Mouse (Mus musculus) ovary, adult 18-20 months (tissue): ENCODE measurements at regions not wholly inside any gene's neighbourhood (a gene's known extent, or its start where the extent isn't known, plus 50 kb on each side); places are given as distances from the start of the nearest gene placed in this dataset.
"Not testable (repeated sequence)": the region's sequence is repeated elsewhere in the genome, so short reads cannot be mapped to it uniquely, and the experiment has no call there.

Experiments used
- DNase-seq: peaks from one replicate; pipeline ENCODE4 v3.0.0; 2022; ENCODE audit warnings: low spot score, mixed read lengths

DNA sequence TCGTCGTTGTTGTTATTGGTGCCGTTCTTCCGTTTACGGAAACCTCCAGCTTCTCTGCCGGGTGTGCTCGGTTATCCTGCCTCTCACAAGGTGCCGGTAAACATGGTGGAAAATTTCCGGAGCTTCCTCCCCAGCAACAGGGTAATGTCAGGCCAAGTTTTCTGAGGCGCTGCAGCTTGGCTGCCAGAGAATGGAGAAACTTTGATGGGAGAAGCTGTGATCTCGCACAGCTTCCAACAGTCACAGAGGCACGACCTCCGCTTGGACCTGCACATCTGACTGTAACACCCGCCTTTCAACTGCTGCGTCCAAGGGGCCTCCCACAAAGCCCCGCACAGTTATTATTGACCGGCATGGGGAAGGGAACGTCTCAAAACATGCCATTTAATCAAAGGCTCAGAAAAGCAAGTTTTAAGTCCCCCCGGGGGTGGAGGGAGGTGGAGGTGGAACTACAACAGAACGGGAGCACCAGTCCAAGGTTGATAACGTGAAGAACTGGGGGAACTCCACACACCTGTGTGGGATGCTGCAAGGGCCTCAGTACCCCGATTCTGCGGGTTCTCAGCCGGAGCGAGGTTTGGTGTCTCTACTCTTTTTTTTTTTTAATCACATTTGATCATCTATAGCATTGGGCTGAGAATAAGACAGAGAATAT, 299.1 kb downstream of the Vrk1 start:
- DNase-seq: no peak

DNA sequence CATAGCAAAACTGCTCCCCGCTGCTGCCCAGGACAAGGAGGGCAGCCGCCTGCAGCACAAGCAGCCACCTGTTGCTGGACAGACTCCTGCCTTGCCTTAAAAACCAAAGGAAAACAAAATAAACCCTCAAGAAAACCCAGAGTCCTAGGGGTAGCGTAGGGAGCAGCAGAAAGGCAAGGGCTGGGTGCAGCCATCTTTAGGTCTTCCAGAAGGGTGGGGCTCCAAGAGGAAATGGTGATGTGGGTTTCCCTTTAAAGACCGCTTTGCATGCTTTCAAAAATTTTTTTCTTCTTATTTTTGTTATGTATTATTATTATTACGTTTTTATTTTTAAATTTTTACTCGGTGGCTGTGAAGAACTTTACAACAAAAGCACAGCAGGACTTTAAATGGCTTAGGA, 300.1 kb downstream of the Vrk1 start:
- DNase-seq: no peak

DNA sequence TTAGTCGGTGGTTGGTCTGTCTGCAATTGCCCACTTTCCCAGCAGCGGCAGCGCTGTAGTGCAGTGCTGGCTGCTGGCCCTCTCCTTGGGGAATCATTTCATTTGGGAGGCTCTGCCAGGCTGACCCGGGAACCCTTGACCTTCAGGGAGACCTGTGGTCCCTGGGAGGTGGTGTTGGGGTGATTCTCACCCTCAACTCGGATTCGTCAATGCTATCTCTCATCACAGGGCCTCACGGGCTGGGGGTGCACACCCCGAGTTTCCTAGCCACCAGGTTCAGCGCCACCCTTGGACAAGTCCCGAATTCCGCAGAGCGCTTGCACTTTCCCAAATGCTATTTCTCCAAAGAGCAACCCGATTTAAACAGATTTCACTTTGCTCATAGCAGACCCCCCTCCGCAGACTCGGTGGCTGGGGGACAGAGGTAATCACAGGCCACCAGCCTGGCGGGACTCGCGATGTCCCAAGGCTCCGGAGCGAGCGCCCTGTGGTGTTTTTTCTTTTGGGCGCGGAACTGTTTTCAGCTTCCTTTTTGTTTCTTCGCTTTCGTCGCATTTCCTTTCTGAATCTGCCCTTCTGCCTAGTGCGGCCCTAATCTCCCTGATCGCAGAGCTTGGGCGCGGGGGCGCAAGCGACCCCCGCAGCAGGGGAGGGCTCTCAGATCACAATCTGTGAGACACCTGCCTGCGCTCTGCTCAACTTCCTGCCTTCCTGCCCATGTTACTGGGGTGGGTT, 300.7 kb downstream of the Vrk1 start:
- DNase-seq: no peak

GRCm38 (mm10) chr12:106311320-106311825, 301.3 kb downstream of the Vrk1 start:
- DNase-seq: no peak

GRCm38 (mm10) chr12:106311831-106312600, 302.0 kb downstream of the Vrk1 start:
- DNase-seq: no peak

DNA sequence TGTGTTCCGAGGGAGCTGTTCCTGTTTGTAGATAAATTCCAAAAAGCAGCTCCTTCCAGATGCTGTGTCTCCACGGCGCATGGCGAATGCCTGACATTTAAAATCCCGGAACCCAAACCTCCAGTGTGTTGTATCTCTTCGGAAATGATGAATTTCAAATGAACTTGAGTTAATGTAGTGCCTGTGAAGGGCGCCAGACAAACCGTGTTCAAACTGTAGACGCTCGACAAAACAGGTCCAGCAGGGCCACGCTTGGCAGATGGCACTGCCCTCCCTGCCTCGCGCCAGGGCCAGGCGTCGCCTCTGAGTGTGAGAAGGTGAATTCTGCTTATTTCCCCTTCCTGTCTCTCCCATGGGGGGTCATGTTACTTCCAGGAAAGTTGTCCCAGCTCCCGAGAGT, 307.7 kb downstream of the Vrk1 start:
- DNase-seq: no peak

DNA sequence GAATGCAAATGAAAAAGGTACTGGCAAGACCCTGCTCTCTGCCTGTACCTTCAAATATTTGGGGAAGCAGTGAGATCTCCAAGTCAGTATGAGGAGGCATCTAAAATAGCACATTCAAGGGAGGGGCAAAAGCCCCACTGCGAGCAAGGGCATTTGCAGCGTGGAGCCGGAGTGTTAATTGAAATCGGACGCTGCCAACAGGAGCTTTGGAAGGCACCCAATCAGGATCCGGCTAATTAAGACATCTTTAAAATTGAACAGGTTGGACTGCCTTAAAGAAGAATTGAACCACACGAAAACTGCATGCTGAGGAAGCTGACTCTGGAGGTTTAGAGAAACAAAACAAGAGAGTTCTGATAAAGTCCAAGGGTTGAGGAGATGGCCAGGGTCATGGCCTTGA, 311.5 kb downstream of the Vrk1 start:
- no peak for DNase-seq

- DNase-seq: no peak
Observed at GRCm38 (mm10) chr12:106326611-106327010, 316.6 kb downstream of the Vrk1 start.

GRCm38 (mm10) chr12:106327351-106327750, 317.3 kb downstream of the Vrk1 start:
- DNase-seq: no peak

DNA sequence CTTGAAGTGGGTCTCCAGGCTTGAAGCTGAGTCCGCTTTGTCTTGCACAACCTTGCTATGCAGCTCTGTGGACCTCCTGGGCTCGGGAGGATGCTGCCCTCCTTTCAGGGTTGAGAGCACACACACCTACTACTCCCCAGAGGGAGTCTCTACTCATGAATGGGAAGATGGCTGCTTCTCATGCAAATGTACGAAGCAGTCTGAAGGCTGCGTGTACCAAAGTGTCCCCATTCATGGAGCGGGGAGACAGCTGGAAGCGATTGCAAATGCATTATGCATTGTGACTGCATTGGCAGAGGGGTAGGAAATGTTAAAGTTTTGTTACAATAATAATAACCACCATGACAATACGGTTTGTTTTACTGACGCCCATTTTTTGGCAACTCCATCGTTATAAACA, 347.8 kb downstream of the Vrk1 start:
- DNase-seq: no peak

GRCm38 (mm10) chr12:106361646-106362045, 351.6 kb downstream of the Vrk1 start:
- DNase-seq: not testable (repeated sequence)

DNA sequence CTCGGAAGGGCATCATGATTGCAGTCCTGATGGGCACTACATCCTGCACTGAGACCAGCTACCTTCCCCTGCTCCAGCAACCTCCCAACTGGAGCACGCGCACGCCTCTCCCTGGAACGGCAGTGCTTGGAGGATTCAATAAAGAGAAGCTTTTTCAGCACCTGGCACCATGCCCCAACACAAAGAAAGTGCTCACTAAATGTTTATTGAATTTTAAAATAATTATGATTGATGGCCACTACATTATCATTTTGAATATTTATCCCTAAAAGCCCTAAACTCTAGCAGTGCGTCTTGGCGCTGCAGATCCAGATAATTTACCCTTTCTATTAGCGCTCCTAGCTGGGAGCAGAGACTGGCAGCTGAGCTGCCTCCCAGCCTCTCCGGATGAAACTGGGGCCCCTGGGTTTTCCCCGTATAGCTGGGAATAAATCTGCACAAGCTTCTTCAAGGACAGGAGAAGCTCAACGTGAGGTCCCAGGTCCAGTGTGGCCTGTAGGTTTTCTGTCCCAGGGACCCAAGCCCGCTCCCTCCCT, 364.9 kb downstream of the Vrk1 start:
- no peak for DNase-seq

DNA sequence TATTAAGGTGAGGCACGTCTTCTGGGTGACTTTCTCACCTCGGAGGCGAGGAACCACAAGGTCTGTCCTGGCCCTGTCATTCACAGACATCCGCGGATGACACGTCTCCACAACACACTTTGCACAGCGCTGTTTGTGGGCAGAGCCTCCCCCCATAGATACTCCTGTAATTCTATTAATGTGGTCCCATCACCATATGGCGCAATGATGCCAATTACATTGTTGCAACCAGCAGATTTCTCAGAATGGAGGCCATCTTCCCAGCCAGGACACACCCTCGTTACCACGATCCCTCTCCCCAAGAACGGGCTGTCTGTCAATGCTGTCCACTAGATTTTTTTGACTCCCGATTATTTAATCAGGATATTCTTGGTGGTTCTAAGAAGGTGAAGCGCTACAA, 365.9 kb downstream of the Vrk1 start:
- no peak for DNase-seq

DNA sequence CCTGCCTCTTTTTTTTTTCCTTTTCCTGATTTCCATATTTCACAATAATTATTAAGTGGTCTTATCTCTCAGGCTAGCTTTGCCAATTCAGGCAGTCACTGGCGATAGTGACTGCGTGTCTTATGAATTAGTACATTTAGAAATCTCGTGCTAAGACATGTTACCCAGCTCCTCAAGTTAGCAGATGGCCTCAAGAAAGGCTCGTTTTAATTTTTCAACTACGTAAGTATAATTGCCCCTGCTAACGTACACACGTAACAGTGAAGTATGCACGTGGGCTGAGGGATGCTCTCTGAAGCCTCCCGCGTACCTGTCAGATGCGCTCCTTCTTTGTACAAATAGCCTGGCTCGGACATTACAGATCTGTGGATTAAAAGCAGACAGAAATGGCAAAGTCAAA, 366.8 kb downstream of the Vrk1 start:
- DNase-seq: no peak

DNA sequence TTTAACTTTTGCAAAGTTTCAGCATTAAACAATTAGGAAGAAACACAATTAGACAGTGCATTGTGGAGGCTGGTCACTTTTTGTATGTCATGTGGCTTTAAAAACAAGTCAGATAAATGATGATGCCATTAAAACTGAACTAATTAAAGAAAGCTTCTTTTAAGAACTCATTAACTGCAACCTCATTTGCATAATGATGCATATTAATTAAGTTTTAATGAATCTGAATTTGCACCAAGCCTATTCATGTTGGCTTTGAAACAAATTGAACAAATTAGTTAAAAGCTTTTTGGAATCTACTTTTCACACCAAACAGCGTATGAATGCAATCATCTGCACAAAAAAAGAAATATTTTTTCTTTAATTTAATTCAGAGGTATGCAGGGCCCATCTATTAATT, 367.3 kb downstream of the Vrk1 start:
- DNase-seq: no peak

- DNase-seq: no peak
Observed at GRCm38 (mm10) chr12:106377761-106378160, 367.7 kb downstream of the Vrk1 start.

DNA sequence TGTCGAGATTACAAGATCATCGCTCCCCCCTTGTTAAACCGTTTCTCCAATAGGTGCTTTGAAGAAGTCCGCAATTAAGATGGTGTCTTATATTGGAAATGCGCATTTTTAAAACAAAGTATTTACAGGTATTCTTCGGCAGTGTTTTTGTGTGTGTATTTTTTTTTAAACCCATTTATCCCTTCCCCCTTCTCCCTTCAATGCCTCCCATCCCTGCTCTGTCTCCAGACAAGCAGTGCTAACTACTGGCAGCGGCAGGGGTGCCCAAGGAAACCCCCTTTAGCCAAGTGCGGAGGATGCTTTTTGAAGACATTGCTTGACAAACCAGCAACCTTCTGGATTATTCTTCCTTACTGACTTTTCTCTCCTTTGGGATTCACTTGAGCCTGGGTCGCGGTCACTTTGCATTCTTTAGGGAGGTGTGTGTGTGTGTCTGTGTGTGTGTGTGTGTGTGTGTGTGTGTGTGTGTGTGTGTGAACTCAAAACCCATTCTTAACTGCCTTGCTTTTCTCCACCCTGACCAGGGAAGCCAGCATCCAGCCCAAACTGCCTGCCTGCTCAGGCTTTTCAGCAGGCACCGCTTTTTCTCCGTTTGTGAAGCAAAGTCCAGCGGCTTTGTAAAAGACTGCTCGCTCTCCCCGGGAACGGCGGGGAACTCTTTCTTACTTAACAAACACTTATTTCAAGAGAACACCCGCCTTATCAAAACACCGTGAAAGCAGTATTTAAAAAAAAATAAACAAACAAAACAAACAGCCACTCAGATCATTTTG, 368.5 kb downstream of the Vrk1 start:
- no peak for DNase-seq

DNA sequence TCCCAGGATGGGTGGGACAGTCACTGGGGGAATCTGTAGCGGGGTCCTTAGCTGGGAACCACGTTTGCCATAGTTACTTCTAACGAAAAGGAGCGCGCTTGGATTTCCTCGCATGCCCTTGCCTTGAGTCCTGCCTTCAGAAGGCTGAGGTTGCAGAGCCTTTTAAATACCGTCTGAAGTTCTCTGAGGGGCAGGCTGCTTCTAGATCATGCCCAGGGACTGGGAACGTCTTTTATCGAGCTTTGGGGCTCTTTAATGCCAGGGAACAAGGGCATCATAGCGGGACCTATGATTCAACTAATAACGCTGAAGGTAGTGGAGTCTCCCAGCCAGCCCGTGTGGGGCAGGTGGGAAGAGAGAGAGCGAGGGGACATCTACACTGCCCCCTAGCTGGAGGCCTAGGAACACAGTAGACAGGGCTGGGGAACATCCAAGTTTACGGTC, 369.1 kb downstream of the Vrk1 start:
- no peak for DNase-seq

DNA sequence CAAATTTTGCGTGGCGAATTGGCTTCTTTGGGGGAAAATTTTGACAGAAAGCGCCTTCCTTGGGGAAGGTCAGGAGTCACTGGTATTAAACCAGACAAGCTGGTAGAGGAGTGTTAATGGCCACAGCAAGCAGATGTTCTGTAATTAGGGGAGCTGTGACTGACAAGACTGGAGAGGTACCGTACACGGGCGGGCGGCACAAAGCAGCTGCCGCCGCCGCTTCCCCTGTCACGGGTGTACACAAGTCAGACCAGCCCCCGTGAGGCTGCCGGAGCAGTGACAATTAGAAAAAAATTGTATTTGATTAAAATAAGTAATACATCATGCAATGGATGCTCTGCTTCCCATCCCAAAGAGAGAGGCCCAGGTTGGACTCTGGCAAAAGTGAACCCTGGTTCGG, 369.8 kb downstream of the Vrk1 start:
- no peak for DNase-seq

- DNase-seq: no peak
Observed at GRCm38 (mm10) chr12:106381821-106382220, 371.8 kb downstream of the Vrk1 start.

- no peak for DNase-seq
Observed at GRCm38 (mm10) chr12:106389214-106389613, 379.2 kb downstream of the Vrk1 start.

DNA sequence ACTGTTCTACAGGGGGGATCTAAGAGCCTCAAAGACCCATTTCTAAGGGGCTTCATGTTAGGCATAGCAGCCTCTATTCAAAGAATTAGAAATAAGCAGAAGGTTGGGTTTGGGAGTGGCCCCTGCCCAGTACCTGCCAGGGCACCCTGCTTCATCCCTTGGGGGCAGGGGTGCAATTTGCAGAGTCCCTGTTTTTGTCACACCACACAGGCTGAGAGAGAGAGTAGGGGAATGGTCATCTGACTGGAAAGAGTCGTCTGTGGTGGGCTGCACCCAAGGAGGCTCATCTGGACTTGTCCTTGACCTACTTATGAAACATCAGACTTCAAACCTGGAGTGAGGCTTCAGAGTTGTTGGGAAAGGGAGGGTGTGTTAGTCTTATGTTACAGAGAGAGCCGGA, 382.3 kb downstream of the Vrk1 start:
- no peak for DNase-seq
